Mouse (Mus musculus): ENCODE measurements around the gene Mgat3. TPM values are rescaled to one million over a fixed set of nuclear protein-coding genes. Genes with fewer than 3 reads are reported as not detected.

The Mgat3 gene
- polyA plus RNA-seq, 2 experiments = 0.33 to 0.95 TPM

DNA sequence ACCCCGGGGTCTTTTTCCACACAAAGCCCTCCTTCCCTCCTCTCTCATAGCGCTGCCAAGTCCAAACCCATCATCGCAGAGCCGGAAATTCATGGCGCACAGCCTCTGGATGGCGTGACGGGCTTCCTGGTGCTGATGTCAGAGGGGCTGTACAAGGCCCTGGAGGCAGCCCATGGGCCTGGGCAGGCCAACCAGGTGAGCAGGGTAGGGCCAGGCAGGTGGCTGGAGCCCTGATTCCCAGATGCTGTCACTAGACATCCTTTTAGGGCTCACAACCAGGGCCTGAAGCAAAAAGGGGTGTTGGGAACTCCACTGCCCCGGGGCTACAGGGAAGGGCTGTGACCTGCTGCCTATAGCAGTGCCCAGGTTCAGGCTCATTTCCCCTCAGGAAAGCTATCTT lies 17.8 kb upstream of the Mgat3 start:
- Histone ChIP-seq H3K9ac (replicated peaks) (no peak overlapping the region), H3K4me3 (ENCODE audit: insufficient read depth in 1 of 2, low read depth in 2 of 2, low read length in 2 of 2) (no peak overlapping the region), H3K36me3 (replicated peaks; ENCODE audit: control insufficient read depth, insufficient read depth, low read depth) (peaks cover 28% of the 10 kb centered on the region), H3K27me3 (ENCODE audit: control insufficient read depth, insufficient read depth, low read length) (no peaks in the 10 kb centered on the region), H3K4me2 (ENCODE audit: low read depth) (no peak overlapping the region), H3K4me1 (replicated peaks; ENCODE audit: control insufficient read depth in 2 of 2, insufficient read depth in 2 of 2, low read length in 1 of 2) (no peaks in the 10 kb centered on the region; a peak in 1 of 4 replicates), H3K9me3 (ENCODE audit: control insufficient read depth, low read length) (no peaks in the 10 kb centered on the region), H3K27ac (no peak overlapping the region)
- TF ChIP-seq EP300 (IDR thresholded peaks at IDR 0.05; ENCODE audit: low read depth) (no peak), CTCF (IDR thresholded peaks at IDR 0.05; ENCODE audit: low read depth) (no peak)
- WGBS (ENCODE audit: insufficient replicate concordance) = 89% methylated on average over 8 of the region's 8 CpGs
- ATAC-seq (ENCODE audit: insufficient read depth) (no peak), DNase-seq (ENCODE audit: low read depth in 3 of 3, low spot score in 3 of 3) (no peak)

DNA sequence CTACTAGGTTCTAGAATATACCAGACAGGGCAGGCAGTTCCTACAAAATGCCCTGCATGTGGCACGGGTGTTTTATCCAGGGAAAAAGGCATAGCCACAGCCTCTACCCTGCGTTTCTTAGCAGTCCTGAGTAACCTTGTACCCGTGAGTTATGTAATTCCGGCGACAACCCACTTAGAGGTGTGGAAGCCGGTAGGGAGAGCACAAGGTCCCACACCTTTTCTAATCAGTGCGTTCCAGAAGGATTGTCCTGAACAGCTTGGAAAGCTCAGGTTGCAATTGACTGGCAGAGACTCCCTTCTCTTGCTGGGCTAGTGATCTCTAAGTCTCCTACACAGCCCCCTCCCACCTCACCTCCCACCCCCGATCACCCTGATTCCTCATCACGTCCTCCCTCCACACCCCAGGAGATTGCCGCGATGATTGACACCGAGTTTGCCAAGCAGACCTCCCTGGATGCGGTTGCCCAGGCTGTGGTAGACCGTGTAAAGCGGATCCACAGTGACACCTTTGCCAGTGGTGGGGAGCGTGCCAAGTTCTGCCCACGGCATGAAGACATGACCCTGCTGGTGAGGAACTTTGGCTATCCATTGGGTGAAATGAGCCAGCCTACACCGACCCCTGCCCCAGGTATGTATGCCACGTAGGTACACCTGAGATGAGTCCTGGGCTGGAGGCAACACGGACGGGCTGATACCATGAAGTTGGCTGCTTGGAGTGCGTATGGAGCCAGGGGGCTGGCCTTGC lies 16.2 kb upstream of the Mgat3 start:
- peaks cover 36% of the 10 kb centered on the region for H3K36me3 ChIP-seq (replicated peaks; ENCODE audit: control insufficient read depth, insufficient read depth, low read depth)
- 87% methylated on average over 22 of the region's 22 CpGs for WGBS (ENCODE audit: insufficient replicate concordance)

GRCm38 (mm10) chr15:80158001-80158706 lies 15.4 kb upstream of the Mgat3 start:
- Histone ChIP-seq H3K36me3 (replicated peaks; ENCODE audit: control insufficient read depth, insufficient read depth, low read depth) (peaks cover 36% of the 10 kb centered on the region), H3K9ac (replicated peaks) (no peak overlapping the region), H3K27ac (no peak overlapping the region), H3K4me3 (ENCODE audit: insufficient read depth in 1 of 2, low read depth in 2 of 2, low read length in 2 of 2) (no peak overlapping the region), H3K4me2 (ENCODE audit: low read depth) (no peak overlapping the region), H3K27me3 (ENCODE audit: control insufficient read depth, insufficient read depth, low read length) (no peaks in the 10 kb centered on the region), H3K4me1 (replicated peaks; ENCODE audit: control insufficient read depth in 2 of 2, insufficient read depth in 2 of 2, low read length in 1 of 2) (no peaks in the 10 kb centered on the region; a peak in 1 of 4 replicates), H3K9me3 (ENCODE audit: control insufficient read depth, low read length) (no peaks in the 10 kb centered on the region)
- 69% methylated on average over 5 of the region's 5 CpGs for WGBS (ENCODE audit: insufficient replicate concordance)
- TF ChIP-seq EP300 (IDR thresholded peaks at IDR 0.05; ENCODE audit: low read depth) = no peak
- no peak for TF ChIP-seq CTCF (IDR thresholded peaks at IDR 0.05; ENCODE audit: low read depth)
- ATAC-seq (ENCODE audit: insufficient read depth) (no peak), DNase-seq (ENCODE audit: low read depth in 3 of 3, low spot score in 3 of 3) (no peak)

More for the DNA sequence above, 16.2 kb upstream of the Mgat3 start:
- no peak for DNase-seq (ENCODE audit: low read depth in 3 of 3, low spot score in 3 of 3)
- ATAC-seq (ENCODE audit: insufficient read depth) = no peak
- no peak overlapping the region for H3K9ac ChIP-seq (replicated peaks)
- H3K27ac ChIP-seq = no peak overlapping the region
- H3K27me3 ChIP-seq (ENCODE audit: control insufficient read depth, insufficient read depth, low read length) = no peaks in the 10 kb centered on the region
- H3K9me3 ChIP-seq (ENCODE audit: control insufficient read depth, low read length) = no peaks in the 10 kb centered on the region
- no peaks in the 10 kb centered on the region; a peak in 1 of 4 replicates for H3K4me1 ChIP-seq (replicated peaks; ENCODE audit: control insufficient read depth in 2 of 2, insufficient read depth in 2 of 2, low read length in 1 of 2)
- no peak overlapping the region for H3K4me3 ChIP-seq (ENCODE audit: insufficient read depth in 1 of 2, low read depth in 2 of 2, low read length in 2 of 2)
- no peak overlapping the region for H3K4me2 ChIP-seq (ENCODE audit: low read depth)
- no peak for TF ChIP-seq EP300 (IDR thresholded peaks at IDR 0.05; ENCODE audit: low read depth)
- TF ChIP-seq CTCF (IDR thresholded peaks at IDR 0.05; ENCODE audit: low read depth) = no peak

- TF ChIP-seq CTCF (IDR thresholded peaks at IDR 0.05; ENCODE audit: low read depth) = no peak
- TF ChIP-seq EP300 (IDR thresholded peaks at IDR 0.05; ENCODE audit: low read depth) = no peak
These were observed 14.8 kb upstream of the Mgat3 start for GRCm38 (mm10) chr15:80158707-80159090.

GRCm38 (mm10) chr15:80159286-80159901 lies 14.1 kb upstream of the Mgat3 start:
- Histone ChIP-seq H3K36me3 (replicated peaks; ENCODE audit: control insufficient read depth, insufficient read depth, low read depth) (peaks cover 32% of the 10 kb centered on the region), H3K9me3 (ENCODE audit: control insufficient read depth, low read length) (no peaks in the 10 kb centered on the region), H3K27me3 (ENCODE audit: control insufficient read depth, insufficient read depth, low read length) (no peaks in the 10 kb centered on the region), H3K27ac (no peak overlapping the region), H3K4me3 (ENCODE audit: insufficient read depth in 1 of 2, low read depth in 2 of 2, low read length in 2 of 2) (no peak overlapping the region), H3K4me1 (replicated peaks; ENCODE audit: control insufficient read depth in 2 of 2, insufficient read depth in 2 of 2, low read length in 1 of 2) (no peaks in the 10 kb centered on the region; a peak in 1 of 4 replicates), H3K9ac (replicated peaks) (no peak overlapping the region), H3K4me2 (ENCODE audit: low read depth) (no peak overlapping the region)
- WGBS (ENCODE audit: insufficient replicate concordance) = 64% methylated on average over 8 of the region's 8 CpGs
- DNase-seq (ENCODE audit: low read depth in 3 of 3, low spot score in 3 of 3) (peak; percentile 20 to 38 (median 33)), ATAC-seq (ENCODE audit: insufficient read depth) (peak; percentile 65)
- TF ChIP-seq CTCF (IDR thresholded peaks at IDR 0.05; ENCODE audit: low read depth) = no peak
- TF ChIP-seq EP300 (IDR thresholded peaks at IDR 0.05; ENCODE audit: low read depth) = no peak

More at GRCm38 (mm10) chr15:80158707-80159090, 14.8 kb upstream of the Mgat3 start:
- DNase-seq (ENCODE audit: low read depth in 3 of 3, low spot score in 3 of 3) (no peak), ATAC-seq (ENCODE audit: insufficient read depth) (no peak)
- WGBS (ENCODE audit: insufficient replicate concordance) = 82% methylated on average over 4 of the region's 4 CpGs
- Histone ChIP-seq H3K27ac (no peak overlapping the region), H3K4me3 (ENCODE audit: insufficient read depth in 1 of 2, low read depth in 2 of 2, low read length in 2 of 2) (no peak overlapping the region), H3K9me3 (ENCODE audit: control insufficient read depth, low read length) (no peaks in the 10 kb centered on the region), H3K9ac (replicated peaks) (no peak overlapping the region), H3K27me3 (ENCODE audit: control insufficient read depth, insufficient read depth, low read length) (no peaks in the 10 kb centered on the region), H3K4me1 (replicated peaks; ENCODE audit: control insufficient read depth in 2 of 2, insufficient read depth in 2 of 2, low read length in 1 of 2) (no peaks in the 10 kb centered on the region; a peak in 1 of 4 replicates), H3K36me3 (replicated peaks; ENCODE audit: control insufficient read depth, insufficient read depth, low read depth) (peaks cover 34% of the 10 kb centered on the region), H3K4me2 (ENCODE audit: low read depth) (no peak overlapping the region)
